Mouse (Mus musculus) stomach, postnatal 0 days (tissue): ENCODE results near the gene Ehhadh.

Experiments used
- CTCF ChIP-seq: IDR thresholded peaks from 2 replicates; pipeline ENCODE4 v1.5.1; 2016; ENCODE audit warnings: antibody characterized with exemption, low read depth, mild to moderate bottlenecking, moderate library complexity
- EP300 ChIP-seq: optimal IDR thresholded peaks from 2 replicates; pipeline ENCODE3; 2016; ENCODE audit warnings: antibody characterized with exemption

GRCm38 (mm10) chr16:21815669-21816010 is 28.0 kb upstream of the Ehhadh start:
- TF ChIP-seq CTCF: no peak
- no peak for TF ChIP-seq EP300
